Mouse (Mus musculus): ENCODE data around the gene Atp6v1c2. TPM values are rescaled to one million over a fixed set of nuclear protein-coding genes. Genes with fewer than 3 reads are reported as not detected.

Atp6v1c2 gene
- polyA plus RNA-seq (2014; fragmentation: Nextera tagmentation; extraction: Ambion mirVana): 0.53 and 1.0 TPM in 2 replicates

- 71% methylated on average over 3 of the region's 3 CpGs for WGBS
- Histone ChIP-seq H3K36me3 (ENCODE audit: control insufficient read depth, insufficient read depth, low read length) (no peaks in the 10 kb centered on the region), H3K27ac (ENCODE audit: low read depth, low read length) (no peak within 1 kb of the TSS), H3K9ac (ENCODE audit: low read depth, low read length) (no peak within 1 kb of the TSS), H3K4me3 (ENCODE audit: low read length) (no peak within 1 kb of the TSS), H3K4me2 (replicated peaks; ENCODE audit: low read depth, low read length) (no peak within 1 kb of the TSS), H3K4me1 (ENCODE audit: control insufficient read depth, insufficient read depth, low read length) (no peaks in the 10 kb centered on the region), H3K9me3 (ENCODE audit: control insufficient read depth, low read length) (no peaks in the 10 kb centered on the region), H3K27me3 (ENCODE audit: control insufficient read depth, insufficient read depth, low read length) (peaks cover 16% of the 10 kb centered on the region)
- ATAC-seq (ENCODE audit: low FRiP score, low TSS enrichment): no peak
Measured at GRCm38 (mm10) chr12:17329259-17329658, at the start of gene Atp6v1c2. Gene Atp6v1c2 (minus strand): TSS chr12:17329359.

- Histone ChIP-seq H3K27me3 (ENCODE audit: control insufficient read depth, insufficient read depth, low read length) (no peaks in the 10 kb centered on the region), H3K27ac (ENCODE audit: low read depth, low read length) (no peak overlapping the region), H3K9me3 (ENCODE audit: control insufficient read depth, low read length) (no peaks in the 10 kb centered on the region), H3K4me3 (ENCODE audit: low read length) (no peak overlapping the region), H3K4me1 (ENCODE audit: control insufficient read depth, insufficient read depth, low read length) (no peaks in the 10 kb centered on the region), H3K36me3 (ENCODE audit: control insufficient read depth, insufficient read depth, low read length) (peaks cover 69% of the 10 kb centered on the region), H3K9ac (ENCODE audit: low read depth, low read length) (no peak overlapping the region), H3K4me2 (replicated peaks; ENCODE audit: low read depth, low read length) (no peak overlapping the region)
- WGBS: 93% methylated on average over 6 of the region's 6 CpGs
- no peak for ATAC-seq (ENCODE audit: low FRiP score, low TSS enrichment)
Measured at GRCm38 (mm10) chr12:17376521-17376920, 47.4 kb upstream of the Atp6v1c2 start.

DNA sequence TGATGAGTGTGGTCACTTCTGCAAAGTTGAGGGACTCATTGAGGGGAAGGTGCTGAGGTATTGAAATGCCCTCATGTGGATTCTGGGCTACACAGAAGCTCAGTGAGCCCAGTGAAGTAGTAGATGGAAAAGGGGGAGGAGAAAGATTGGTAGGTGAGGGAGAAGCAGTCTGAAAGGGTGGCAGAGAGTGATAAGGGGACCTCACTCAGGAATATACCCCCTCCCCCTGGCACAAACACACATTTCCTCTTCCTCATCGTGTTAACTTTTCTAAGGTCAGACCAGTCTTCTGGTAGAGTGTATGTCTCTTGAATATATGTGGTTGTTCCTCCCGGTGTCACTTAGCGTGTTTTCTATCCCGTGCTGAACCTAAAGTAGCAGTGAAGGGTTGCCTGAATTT is 46.1 kb upstream of the Atp6v1c2 start:
- Histone ChIP-seq H3K9me3 (ENCODE audit: control insufficient read depth, low read length) (no peaks in the 10 kb centered on the region), H3K4me3 (ENCODE audit: low read length) (no peak overlapping the region), H3K9ac (ENCODE audit: low read depth, low read length) (no peak overlapping the region), H3K27me3 (ENCODE audit: control insufficient read depth, insufficient read depth, low read length) (no peaks in the 10 kb centered on the region), H3K27ac (ENCODE audit: low read depth, low read length) (no peak overlapping the region), H3K4me2 (replicated peaks; ENCODE audit: low read depth, low read length) (no peak overlapping the region), H3K4me1 (ENCODE audit: control insufficient read depth, insufficient read depth, low read length) (no peaks in the 10 kb centered on the region), H3K36me3 (ENCODE audit: control insufficient read depth, insufficient read depth, low read length) (peaks cover 67% of the 10 kb centered on the region)
- 89% methylated on average over 4 of the region's 4 CpGs for WGBS
- no peak for ATAC-seq (ENCODE audit: low FRiP score, low TSS enrichment)

GRCm38 (mm10) chr12:17373470-17373975 is 44.4 kb upstream of the Atp6v1c2 start:
- peaks cover 79% of the 10 kb centered on the region for H3K36me3 ChIP-seq (ENCODE audit: control insufficient read depth, insufficient read depth, low read length)

DNA sequence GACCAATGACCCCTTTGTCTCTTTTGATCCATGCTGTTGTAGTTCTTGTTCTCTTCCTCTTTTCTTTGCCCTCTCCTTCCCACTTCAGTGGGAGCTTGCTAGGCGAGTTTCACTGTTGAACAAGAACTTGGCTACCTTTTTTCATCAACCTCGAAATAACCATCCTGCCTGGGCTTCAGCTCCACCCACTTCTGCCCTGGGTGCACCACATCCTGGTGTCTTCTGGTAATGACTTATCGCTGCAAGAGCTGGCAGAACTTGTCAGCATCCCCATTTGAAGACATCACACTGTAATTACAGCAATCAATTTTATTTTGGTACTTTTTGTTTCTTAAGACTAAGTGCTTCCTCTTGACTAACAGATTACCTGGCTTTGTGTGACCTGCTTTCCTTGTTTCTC is 43.5 kb upstream of the Atp6v1c2 start:
- ATAC-seq (ENCODE audit: low FRiP score, low TSS enrichment): no peak
- no peak overlapping the region for H3K9ac ChIP-seq (ENCODE audit: low read depth, low read length)
- H3K27ac ChIP-seq (ENCODE audit: low read depth, low read length): no peak overlapping the region
- H3K4me2 ChIP-seq (replicated peaks; ENCODE audit: low read depth, low read length): no peak overlapping the region
- no peaks in the 10 kb centered on the region for H3K27me3 ChIP-seq (ENCODE audit: control insufficient read depth, insufficient read depth, low read length)
- WGBS: 91% methylated on average over 3 of the region's 3 CpGs
- H3K4me1 ChIP-seq (ENCODE audit: control insufficient read depth, insufficient read depth, low read length): no peaks in the 10 kb centered on the region
- no peaks in the 10 kb centered on the region for H3K9me3 ChIP-seq (ENCODE audit: control insufficient read depth, low read length)
- H3K4me3 ChIP-seq (ENCODE audit: low read length): no peak overlapping the region
- peaks cover 80% of the 10 kb centered on the region for H3K36me3 ChIP-seq (ENCODE audit: control insufficient read depth, insufficient read depth, low read length)

More at GRCm38 (mm10) chr12:17373470-17373975, 44.4 kb upstream of the Atp6v1c2 start:
- no peaks in the 10 kb centered on the region for H3K27me3 ChIP-seq (ENCODE audit: control insufficient read depth, insufficient read depth, low read length)
- WGBS: 95% methylated on average over 5 of the region's 5 CpGs
- H3K4me3 ChIP-seq (ENCODE audit: low read length): no peak overlapping the region
- no peak overlapping the region for H3K9ac ChIP-seq (ENCODE audit: low read depth, low read length)
- no peaks in the 10 kb centered on the region for H3K9me3 ChIP-seq (ENCODE audit: control insufficient read depth, low read length)
- H3K4me2 ChIP-seq (replicated peaks; ENCODE audit: low read depth, low read length): no peak overlapping the region
- H3K27ac ChIP-seq (ENCODE audit: low read depth, low read length): no peak overlapping the region
- no peaks in the 10 kb centered on the region for H3K4me1 ChIP-seq (ENCODE audit: control insufficient read depth, insufficient read depth, low read length)
- ATAC-seq (ENCODE audit: low FRiP score, low TSS enrichment): no peak

DNA sequence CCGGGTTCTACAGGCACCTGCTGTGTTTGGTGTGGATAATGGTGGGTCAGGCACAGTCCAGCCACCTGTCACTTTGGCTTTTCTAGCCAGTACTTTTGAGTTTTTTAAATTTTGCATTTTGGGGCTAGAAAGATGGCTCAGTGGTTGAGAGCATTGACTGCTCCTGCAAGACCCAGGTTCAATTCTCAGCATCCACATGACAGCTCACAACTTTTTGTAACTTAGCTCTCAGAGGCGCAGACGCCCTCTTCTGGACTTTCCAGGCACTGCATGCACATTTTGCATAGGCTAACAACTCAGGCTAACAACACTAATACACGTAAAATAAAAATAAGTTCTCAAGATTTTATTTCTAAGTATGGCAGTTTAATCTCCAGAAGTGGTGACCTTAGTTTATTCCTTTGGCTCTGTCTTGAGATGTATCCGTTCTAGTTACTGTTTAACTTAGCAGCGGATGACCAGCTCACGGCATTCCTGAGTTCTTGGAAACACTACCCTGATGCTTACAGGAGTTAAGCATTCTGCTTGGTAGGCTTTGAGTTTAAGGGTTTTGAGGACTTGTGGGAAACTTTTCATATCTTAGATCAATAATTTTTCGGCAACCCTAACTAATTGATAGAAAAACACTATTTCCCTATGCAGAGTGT is 42.6 kb upstream of the Atp6v1c2 start:
- H3K36me3 ChIP-seq (ENCODE audit: control insufficient read depth, insufficient read depth, low read length): peaks cover 73% of the 10 kb centered on the region

GRCm38 (mm10) chr12:17369551-17370325 is 40.6 kb upstream of the Atp6v1c2 start:
- H3K27me3 ChIP-seq (ENCODE audit: control insufficient read depth, insufficient read depth, low read length): no peaks in the 10 kb centered on the region
- no peak overlapping the region for H3K4me3 ChIP-seq (ENCODE audit: low read length)
- no peaks in the 10 kb centered on the region for H3K4me1 ChIP-seq (ENCODE audit: control insufficient read depth, insufficient read depth, low read length)
- no peak for ATAC-seq (ENCODE audit: low FRiP score, low TSS enrichment)
- no peak overlapping the region for H3K27ac ChIP-seq (ENCODE audit: low read depth, low read length)
- WGBS: 61% methylated on average over 7 of the region's 7 CpGs
- H3K9me3 ChIP-seq (ENCODE audit: control insufficient read depth, low read length): no peaks in the 10 kb centered on the region
- no peak overlapping the region for H3K4me2 ChIP-seq (replicated peaks; ENCODE audit: low read depth, low read length)
- H3K9ac ChIP-seq (ENCODE audit: low read depth, low read length): no peak overlapping the region
- peaks cover 65% of the 10 kb centered on the region for H3K36me3 ChIP-seq (ENCODE audit: control insufficient read depth, insufficient read depth, low read length)

More for the DNA sequence above, 42.6 kb upstream of the Atp6v1c2 start:
- no peaks in the 10 kb centered on the region for H3K27me3 ChIP-seq (ENCODE audit: control insufficient read depth, insufficient read depth, low read length)
- 87% methylated on average over 8 of the region's 8 CpGs for WGBS
- no peak overlapping the region for H3K27ac ChIP-seq (ENCODE audit: low read depth, low read length)
- no peaks in the 10 kb centered on the region for H3K4me1 ChIP-seq (ENCODE audit: control insufficient read depth, insufficient read depth, low read length)
- H3K9ac ChIP-seq (ENCODE audit: low read depth, low read length): no peak overlapping the region
- no peak for ATAC-seq (ENCODE audit: low FRiP score, low TSS enrichment)
- H3K4me3 ChIP-seq (ENCODE audit: low read length): no peak overlapping the region
- no peaks in the 10 kb centered on the region for H3K9me3 ChIP-seq (ENCODE audit: control insufficient read depth, low read length)
- no peak overlapping the region for H3K4me2 ChIP-seq (replicated peaks; ENCODE audit: low read depth, low read length)

DNA sequence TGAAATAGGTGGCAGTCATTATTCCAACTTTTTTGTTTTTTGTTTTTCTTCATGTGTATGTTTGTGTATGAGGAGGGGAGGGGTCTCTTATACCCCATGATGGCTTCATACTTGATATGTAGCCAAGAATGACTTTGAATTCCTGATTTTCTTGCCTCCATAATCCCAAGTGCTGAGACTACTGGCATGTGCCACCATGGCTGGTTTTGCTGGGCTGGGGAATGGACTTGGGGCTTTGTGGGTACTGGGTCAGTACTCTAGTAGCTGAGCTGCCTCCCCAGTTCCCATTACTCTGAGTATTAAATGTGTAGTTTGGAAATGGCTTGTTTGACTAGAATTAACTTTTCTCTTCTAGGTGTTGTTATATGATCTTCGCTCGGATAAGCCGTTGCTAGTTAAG is 40.0 kb upstream of the Atp6v1c2 start:
- Histone ChIP-seq H3K9me3 (ENCODE audit: control insufficient read depth, low read length) (no peaks in the 10 kb centered on the region), H3K27ac (ENCODE audit: low read depth, low read length) (no peak overlapping the region), H3K4me1 (ENCODE audit: control insufficient read depth, insufficient read depth, low read length) (no peaks in the 10 kb centered on the region), H3K27me3 (ENCODE audit: control insufficient read depth, insufficient read depth, low read length) (no peaks in the 10 kb centered on the region), H3K4me3 (ENCODE audit: low read length) (no peak overlapping the region), H3K36me3 (ENCODE audit: control insufficient read depth, insufficient read depth, low read length) (peaks cover 64% of the 10 kb centered on the region), H3K4me2 (replicated peaks; ENCODE audit: low read depth, low read length) (no peak overlapping the region), H3K9ac (ENCODE audit: low read depth, low read length) (no peak overlapping the region)
- 99% methylated on average over 3 of the region's 3 CpGs for WGBS
- no peak for ATAC-seq (ENCODE audit: low FRiP score, low TSS enrichment)

DNA sequence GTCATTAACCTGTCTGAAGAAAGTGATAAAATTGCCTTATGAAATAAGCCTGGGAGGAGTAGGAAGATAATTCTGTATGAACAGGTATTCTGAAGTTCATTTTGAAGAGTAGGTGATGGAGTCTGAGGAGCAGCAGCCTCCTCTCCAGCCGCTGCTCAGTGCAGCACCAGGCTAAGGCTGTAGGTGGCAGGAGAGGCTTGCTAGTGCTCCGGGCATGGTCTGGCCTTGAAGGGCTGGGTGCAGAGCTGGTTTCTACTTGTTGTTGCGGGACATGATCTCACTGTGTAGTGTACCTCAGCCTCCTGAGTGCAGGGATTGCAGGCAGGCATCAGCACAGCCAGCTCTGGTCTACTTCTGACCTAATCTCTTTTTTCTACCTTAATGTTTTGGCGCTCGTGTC is 37.8 kb upstream of the Atp6v1c2 start:
- no peak overlapping the region for H3K27ac ChIP-seq (ENCODE audit: low read depth, low read length)
- ATAC-seq (ENCODE audit: low FRiP score, low TSS enrichment): peak; percentile 87; the same call in 1 of the 2 replicates
- WGBS: 71% methylated on average over 5 of the region's 5 CpGs
- peaks cover 65% of the 10 kb centered on the region for H3K36me3 ChIP-seq (ENCODE audit: control insufficient read depth, insufficient read depth, low read length)
- H3K4me2 ChIP-seq (replicated peaks; ENCODE audit: low read depth, low read length): no peak overlapping the region
- no peaks in the 10 kb centered on the region for H3K9me3 ChIP-seq (ENCODE audit: control insufficient read depth, low read length)
- H3K27me3 ChIP-seq (ENCODE audit: control insufficient read depth, insufficient read depth, low read length): no peaks in the 10 kb centered on the region
- H3K9ac ChIP-seq (ENCODE audit: low read depth, low read length): no peak overlapping the region
- H3K4me1 ChIP-seq (ENCODE audit: control insufficient read depth, insufficient read depth, low read length): no peaks in the 10 kb centered on the region
- no peak overlapping the region for H3K4me3 ChIP-seq (ENCODE audit: low read length)
